12 mouse cellular contexts compared by ENCODE assay signal in genomic region chr9:114042490-114042889, GRCm38 (mm10). TPM values are rescaled to one million over a fixed set of nuclear protein-coding genes. Genes with fewer than 3 reads are reported as not detected.
DNase-seq lines count a peak whose midpoint lies in the region; ATAC-seq lines count a peak whose summit lies in the region.
"Had no signal": no experiment of that assay in that cellular context is flagged by ENCODE, and none has a peak within 500 bp of the region (broad histone marks: within the 10 kb centered on the region; RNA-seq: fewer than 3 reads in every experiment).

No protein-coding gene starts in this region.

- no peaks in the 10 kb centered on the region for H3K4me1 ChIP-seq in hindbrain, embryonic 16.5 days (ENCODE audit: control insufficient read depth, insufficient read depth, low read depth, low read length)
- peaks cover 9% of the 10 kb centered on the region for H3K4me1 ChIP-seq in neural tube, embryonic 15.5 days

- H3K27me3 ChIP-seq in hindbrain, embryonic 16.5 days (replicated peaks; ENCODE audit: control insufficient read depth, insufficient read depth, low read length): no peaks in the 10 kb centered on the region
- H3K27me3 ChIP-seq in neural tube, embryonic 15.5 days (replicated peaks): no peaks in the 10 kb centered on the region

- peak; percentile 81 for ATAC-seq in hindbrain, embryonic 16.5 days
- no peak for ATAC-seq in neural tube, embryonic 15.5 days (ENCODE audit: low FRiP score)

- no peak overlapping the region for H3K27ac ChIP-seq in hindbrain, embryonic 16.5 days (ENCODE audit: low read depth, low read length)
- peak overlapping the region; percentile 45; the same call in 1 of the 2 replicates for H3K27ac ChIP-seq in neural tube, embryonic 15.5 days (replicated peaks)
- H3K27ac ChIP-seq: kidney, postnatal 0 days had no signal

- H3K36me3 ChIP-seq in hindbrain, embryonic 16.5 days (ENCODE audit: control insufficient read depth, insufficient read depth, low read length): no peaks in the 10 kb centered on the region
- no peaks in the 10 kb centered on the region for H3K36me3 ChIP-seq in neural tube, embryonic 15.5 days

- peak; percentile 26 to 41 for DNase-seq in layer of hippocampus, postnatal 10 days (ENCODE audit: low spot score in 2 of 2)
- DNase-seq in layer of hippocampus, adult 18-20 months (ENCODE audit: low spot score in 2 of 2): no peak
- DNase-seq in right cerebral cortex, postnatal 4 days: peak; percentile 9
- no peak for DNase-seq in right cerebral cortex, adult 2 months (ENCODE audit: low spot score in 2 of 2)
- no peak for DNase-seq in cerebellum, adult 9-10 months
- DNase-seq: lung, postnatal 10 days had no signal

- no peak overlapping the region for H3K9ac ChIP-seq in hindbrain, embryonic 16.5 days (ENCODE audit: low read depth, low read length)
- H3K9ac ChIP-seq in neural tube, embryonic 15.5 days (replicated peaks): no peak overlapping the region

- WGBS in hindbrain, embryonic 16.5 days: 48% methylated on average over 6 of the region's 6 CpGs
- 31% methylated on average over 6 of the region's 6 CpGs for WGBS in neural tube, embryonic 15.5 days

- H3K9me3 ChIP-seq in hindbrain, embryonic 16.5 days (ENCODE audit: control insufficient read depth, low read length): no peaks in the 10 kb centered on the region
- no peaks in the 10 kb centered on the region for H3K9me3 ChIP-seq in neural tube, embryonic 15.5 days (replicated peaks)

- no peak overlapping the region for H3K4me3 ChIP-seq in hindbrain, embryonic 16.5 days (ENCODE audit: low read length)
- H3K4me3 ChIP-seq in neural tube, embryonic 15.5 days (replicated peaks): no peak overlapping the region
- H3K4me3 ChIP-seq: erythroblast, embryonic 14.5 days; myocyte had no signal

- no peak overlapping the region for H3K4me2 ChIP-seq in hindbrain, embryonic 16.5 days (ENCODE audit: low read length)
- no peak overlapping the region for H3K4me2 ChIP-seq in neural tube, embryonic 15.5 days

RNA-seq across cellular contexts. Expression of gene Fbxl2, which starts 3.5 kb away (rescaled TPM):
- total RNA-seq in layer of hippocampus, postnatal 10 days (2021): 10 to 100 TPM; 29.9 to 31.9 TPM
- total RNA-seq in layer of hippocampus, adult 18-20 months (2021): 10 to 100 TPM; 32.5 to 33.1 TPM
- 29.3 and 31.9 TPM in 2 replicates for polyA plus RNA-seq in hindbrain, embryonic 16.5 days (2015; fragmentation: Nextera tagmentation; extraction: Ambion mirVana)
- 21.2 and 28.4 TPM in 2 replicates for polyA plus RNA-seq in neural tube, embryonic 15.5 days (2015; fragmentation: Nextera tagmentation; extraction: Ambion mirVana)
- polyA plus RNA-seq: erythroblast, embryonic 14.5 days had no signal

RNA-seq across cellular contexts. Expression of gene Susd5, which starts 14.4 kb away (rescaled TPM):
- 1 to 10 TPM; 1.6 to 2.3 TPM for total RNA-seq in layer of hippocampus, postnatal 10 days (2021)
- total RNA-seq in layer of hippocampus, adult 18-20 months (2021): 1 to 10 TPM; 3.0 to 3.7 TPM
- 0.84 and 1.8 TPM in 2 replicates for polyA plus RNA-seq in hindbrain, embryonic 16.5 days (2015; fragmentation: Nextera tagmentation; extraction: Ambion mirVana)
- 2.1 and 3.1 TPM in 2 replicates for polyA plus RNA-seq in neural tube, embryonic 15.5 days (2015; fragmentation: Nextera tagmentation; extraction: Ambion mirVana)
- total RNA-seq: granulocyte monocyte progenitor cell, adult 5-6 weeks had no signal
- polyA plus RNA-seq: erythroblast, embryonic 14.5 days had no signal

Comparison
In these comparisons a context has a peak if more than half of its experiments do, and no peak if none do; other contexts are left out.
1. DNase-seq: peak in layer of hippocampus, postnatal 10 days (2 of 2) and right cerebral cortex, postnatal 4 days (single experiment); none in layer of hippocampus, adult 18-20 months (0 of 2), right cerebral cortex, adult 2 months (0 of 2) and cerebellum, adult 9-10 months (single experiment).